Mouse (Mus musculus) liver, embryonic 11.5 days (tissue): ENCODE measurements around the gene Mdga1. TPM values are rescaled to one million over a fixed set of nuclear protein-coding genes. Genes with fewer than 3 reads are reported as not detected.

Experiments used
- ATAC-seq: fragments of 200-750 bp; cut with Nextera tagmentation; replicated peaks from 2 replicates; pipeline ENCODE4 v1.8.0; 2017; ENCODE audit warnings: moderate number of reproducible peaks, mild to moderate bottlenecking, moderate TSS enrichment, moderate library complexity; ENCODE audit not compliant: low FRiP score
- DNase-seq: peaks from one replicate; pipeline ENCODE4 v3.0.0-alpha.2; 2017; ENCODE audit warnings: low spot score
- H3K27ac ChIP-seq: fragments of 300-500 bp; sonication (generic); 2 replicates; pipeline ENCODE4 v1.5.1; 2014; ENCODE audit warnings: mild to moderate bottlenecking, low read depth, low read length, control low read depth
- H3K27me3 ChIP-seq: fragments of 300-500 bp; sonication (generic); replicated peaks from 2 replicates; pipeline ENCODE4 v1.6.1; 2014; ENCODE audit warnings: low read length, mixed read lengths; ENCODE audit not compliant: control insufficient read depth, insufficient read depth
- H3K36me3 ChIP-seq: fragments of 300-500 bp; sonication (generic); 2 replicates; pipeline ENCODE4 v1.6.1; 2014; ENCODE audit warnings: mild to moderate bottlenecking, low read length, moderate library complexity, mixed read lengths; ENCODE audit not compliant: control insufficient read depth, insufficient read depth
- H3K4me1 ChIP-seq: fragments of 300-500 bp; sonication (generic); replicated peaks from 2 replicates; pipeline ENCODE4 v1.6.1; 2014; ENCODE audit warnings: low read length, mixed read lengths; ENCODE audit not compliant: control insufficient read depth, insufficient read depth
- H3K4me2 ChIP-seq: fragments of 300-500 bp; sonication (generic); 2 replicates; pipeline ENCODE4 v1.6.1; 2014; ENCODE audit warnings: mild to moderate bottlenecking, control low read depth, moderate library complexity
- H3K4me3 ChIP-seq: fragments of 300-500 bp; sonication (generic); 2 replicates; pipeline ENCODE4 v1.5.1; 2014; ENCODE audit warnings: low read depth, low read length, control low read depth
- H3K9ac ChIP-seq: fragments of 300-500 bp; sonication (generic); 2 replicates; pipeline ENCODE4 v1.6.1; 2014; ENCODE audit warnings: low read depth, low read length, control low read depth
- H3K9me3 ChIP-seq: fragments of 300-500 bp; sonication (generic); 2 replicates; pipeline ENCODE4 v1.6.1; 2016; ENCODE audit warnings: low read length, inconsistent platforms, mixed read lengths; ENCODE audit not compliant: control insufficient read depth
- WGBS: fragments of 180-500 bp; shearing (Covaris S2); extraction: QIAGEN DNeasy Blood & Tissue Kit; methylation state at CpG from one replicate; pipeline ENCODE4 v1.1.7; 2014; 5-methylcytosine and 5-hydroxymethylcytosine counted together
- polyA plus RNA-seq: library from polyadenylated mRNA; unstranded; fragments of >200 nt; fragmentation: Nextera tagmentation; extraction: Ambion mirVana; gene quantifications from 2 replicates; pipeline ENCODE4 v1.2.1, GENCODE M21; 2014

Gene Mdga1
- polyA plus RNA-seq, 1 experiment from 2014 or later, result 1.7 TPM

DNA sequence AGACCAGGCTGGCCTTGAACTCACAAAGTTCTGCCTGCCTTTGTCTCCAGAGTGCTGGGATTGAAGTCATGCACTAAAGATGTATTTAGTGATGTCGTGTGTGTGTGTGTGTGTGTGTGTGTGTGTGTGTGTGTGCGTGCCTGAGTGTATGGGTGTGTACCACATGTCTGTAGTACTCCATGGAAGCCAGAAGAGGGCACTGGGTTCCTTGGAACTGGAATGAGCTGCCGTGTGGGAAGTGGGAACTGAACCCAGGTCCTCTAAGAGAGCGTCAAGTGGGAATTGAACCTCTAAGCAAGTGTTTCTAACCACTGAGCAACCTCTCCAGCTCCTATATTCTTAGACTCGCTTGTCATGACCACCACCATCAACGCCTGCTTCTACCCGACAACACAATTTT, 60.9 kb downstream of the Mdga1 start:
- H3K4me2 ChIP-seq, result no peak overlapping the region
- WGBS, result 89% methylated on average over 7 of the region's 7 CpGs
- H3K9me3 ChIP-seq, result no peaks in the 10 kb centered on the region
- no peak for DNase-seq
- no peak overlapping the region for H3K9ac ChIP-seq
- H3K4me1 ChIP-seq, result no peaks in the 10 kb centered on the region
- peaks cover 2% of the 10 kb centered on the region; the same call in 1 of the 2 replicates for H3K27me3 ChIP-seq
- no peak overlapping the region for H3K27ac ChIP-seq
- no peak overlapping the region for H3K4me3 ChIP-seq
- no peak for ATAC-seq
- no peaks in the 10 kb centered on the region for H3K36me3 ChIP-seq

- DNase-seq (no peak), ATAC-seq (no peak)
- Histone ChIP-seq H3K4me3 (no peak overlapping the region), H3K27me3 (peaks cover 5% of the 10 kb centered on the region; the same call in 1 of the 2 replicates), H3K27ac (no peak overlapping the region), H3K9ac (no peak overlapping the region), H3K36me3 (no peaks in the 10 kb centered on the region), H3K4me2 (no peak overlapping the region), H3K4me1 (no peaks in the 10 kb centered on the region), H3K9me3 (no peaks in the 10 kb centered on the region)
- WGBS, result 68% methylated on average over 5 of the region's 5 CpGs
Measured at GRCm38 (mm10) chr17:29904694-29905093, 65.2 kb downstream of the Mdga1 start.

- no peak overlapping the region for H3K27ac ChIP-seq
- DNase-seq, result no peak
- WGBS, result 75% methylated on average over 16 of the region's 16 CpGs
- ATAC-seq, result no peak
- no peak overlapping the region for H3K4me2 ChIP-seq
- H3K9ac ChIP-seq, result no peak overlapping the region
- no peaks in the 10 kb centered on the region for H3K36me3 ChIP-seq
- no peak overlapping the region for H3K4me3 ChIP-seq
- peaks cover 5% of the 10 kb centered on the region; the same call in 1 of the 2 replicates for H3K27me3 ChIP-seq
- H3K4me1 ChIP-seq, result no peaks in the 10 kb centered on the region
- no peaks in the 10 kb centered on the region for H3K9me3 ChIP-seq
Measured at GRCm38 (mm10) chr17:29902406-29903155, 67.3 kb downstream of the Mdga1 start.

- H3K27me3 ChIP-seq, result peaks cover 5% of the 10 kb centered on the region
- H3K4me3 ChIP-seq, result no peak overlapping the region
- no peak overlapping the region for H3K27ac ChIP-seq
- H3K9ac ChIP-seq, result no peak overlapping the region
- H3K4me1 ChIP-seq, result no peaks in the 10 kb centered on the region
- ATAC-seq (no peak), DNase-seq (no peak)
- no peaks in the 10 kb centered on the region for H3K36me3 ChIP-seq
- 76% methylated on average over 5 of the region's 5 CpGs for WGBS
- no peaks in the 10 kb centered on the region for H3K9me3 ChIP-seq
- no peak overlapping the region for H3K4me2 ChIP-seq
Measured at GRCm38 (mm10) chr17:29900289-29900688, 69.6 kb downstream of the Mdga1 start.

GRCm38 (mm10) chr17:29896181-29897054, 73.5 kb downstream of the Mdga1 start:
- DNase-seq, result no peak

GRCm38 (mm10) chr17:29895566-29895965, 74.3 kb downstream of the Mdga1 start:
- DNase-seq, result no peak
- no peak overlapping the region for H3K4me3 ChIP-seq
- no peaks in the 10 kb centered on the region for H3K4me1 ChIP-seq
- H3K4me2 ChIP-seq, result no peak overlapping the region
- no peak overlapping the region for H3K9ac ChIP-seq
- H3K9me3 ChIP-seq, result no peaks in the 10 kb centered on the region
- WGBS, result 77% methylated on average over 5 of the region's 5 CpGs
- no peaks in the 10 kb centered on the region for H3K36me3 ChIP-seq
- peaks cover 14% of the 10 kb centered on the region for H3K27me3 ChIP-seq
- H3K27ac ChIP-seq, result no peak overlapping the region
- ATAC-seq, result no peak

More at GRCm38 (mm10) chr17:29896181-29897054, 73.5 kb downstream of the Mdga1 start:
- H3K9me3 ChIP-seq, result no peaks in the 10 kb centered on the region
- no peak overlapping the region for H3K9ac ChIP-seq
- H3K4me3 ChIP-seq, result no peak overlapping the region
- 31% methylated on average over 7 of the region's 7 CpGs for WGBS
- H3K4me1 ChIP-seq, result no peaks in the 10 kb centered on the region
- no peak overlapping the region for H3K4me2 ChIP-seq
- H3K27ac ChIP-seq, result no peak overlapping the region
- no peaks in the 10 kb centered on the region for H3K36me3 ChIP-seq
- H3K27me3 ChIP-seq, result peaks cover 6% of the 10 kb centered on the region
- ATAC-seq, result no peak

- 82% methylated on average over 5 of the region's 5 CpGs for WGBS
- H3K27me3 ChIP-seq, result peaks cover 20% of the 10 kb centered on the region
- H3K27ac ChIP-seq, result no peak overlapping the region
- no peaks in the 10 kb centered on the region for H3K9me3 ChIP-seq
- H3K4me2 ChIP-seq, result no peak overlapping the region
- H3K9ac ChIP-seq, result no peak overlapping the region
- H3K36me3 ChIP-seq, result no peaks in the 10 kb centered on the region
- DNase-seq (no peak), ATAC-seq (no peak)
- H3K4me3 ChIP-seq, result no peak overlapping the region
- H3K4me1 ChIP-seq, result peaks cover under 1% of the 10 kb centered on the region; the same call in 1 of the 2 replicates
Measured at GRCm38 (mm10) chr17:29894965-29895364, 74.9 kb downstream of the Mdga1 start.

GRCm38 (mm10) chr17:29890451-29891110, 79.3 kb downstream of the Mdga1 start:
- peaks cover 34% of the 10 kb centered on the region for H3K4me1 ChIP-seq
- H3K4me3 ChIP-seq, result no peak overlapping the region
- H3K9ac ChIP-seq, result no peak overlapping the region
- DNase-seq, result no peak
- WGBS, result 63% methylated on average over 7 of the region's 7 CpGs
- H3K4me2 ChIP-seq, result no peak overlapping the region
- no peaks in the 10 kb centered on the region for H3K9me3 ChIP-seq
- peaks cover 63% of the 10 kb centered on the region for H3K27me3 ChIP-seq
- H3K36me3 ChIP-seq, result no peaks in the 10 kb centered on the region
- ATAC-seq, result no peak
- H3K27ac ChIP-seq, result no peak overlapping the region
